Mouse (Mus musculus) forebrain, embryonic 11.5 days (tissue): ENCODE results near the gene Ube2h. TPM values are rescaled to one million over a fixed set of nuclear protein-coding genes. Genes with fewer than 3 reads are reported as not detected.
A peak's percentile ranks its signal among the peaks of the same experiment; 100 is the strongest.

Source experiments
- ATAC-seq: fragments of 200-750 bp; cut with Nextera tagmentation; replicated peaks from 2 replicates; pipeline ENCODE4 v1.8.0; 2017; ENCODE audit warnings: moderate TSS enrichment; ENCODE audit not compliant: low FRiP score
- DNase-seq: peaks from one replicate; pipeline ENCODE4 v3.0.0-alpha.2; 2017; ENCODE audit warnings: low spot score
- H3K27ac ChIP-seq: fragments of 300-500 bp; sonication (generic); 2 replicates; pipeline ENCODE4 v1.5.1; 2014; ENCODE audit warnings: low read depth, low read length
- H3K27me3 ChIP-seq: fragments of 300-500 bp; sonication (generic); 2 replicates; pipeline ENCODE4 v1.6.1; 2014; ENCODE audit warnings: mild to moderate bottlenecking, low read length, mixed read lengths; ENCODE audit not compliant: control insufficient read depth, insufficient read depth
- H3K36me3 ChIP-seq: fragments of 300-500 bp; sonication (generic); 2 replicates; pipeline ENCODE4 v1.6.1; 2014; ENCODE audit warnings: mild to moderate bottlenecking, low read length, moderate library complexity, mixed read lengths; ENCODE audit not compliant: control insufficient read depth, insufficient read depth
- H3K4me1 ChIP-seq: fragments of 300-500 bp; sonication (generic); replicated peaks from 2 replicates; pipeline ENCODE4 v1.6.1; 2014; ENCODE audit warnings: low read length, mixed read lengths; ENCODE audit not compliant: control insufficient read depth, insufficient read depth
- H3K4me2 ChIP-seq: fragments of 300-500 bp; sonication (generic); 2 replicates; pipeline ENCODE4 v1.6.1; 2014; ENCODE audit warnings: low read depth, mild to moderate bottlenecking, low read length, moderate library complexity, mixed read lengths; ENCODE audit not compliant: severe bottlenecking
- H3K4me3 ChIP-seq: fragments of 300-500 bp; sonication (generic); 2 replicates; pipeline ENCODE4 v1.5.1; 2014; ENCODE audit warnings: low read depth, low read length
- H3K9ac ChIP-seq: fragments of 300-500 bp; sonication (generic); 2 replicates; pipeline ENCODE4 v1.6.1; 2014; ENCODE audit warnings: low read length
- H3K9me3 ChIP-seq: fragments of 300-500 bp; sonication (generic); 2 replicates; pipeline ENCODE4 v1.6.1; 2016; ENCODE audit warnings: low read length, mixed read lengths; ENCODE audit not compliant: control insufficient read depth
- WGBS: fragments of 180-500 bp; shearing (Covaris S2); extraction: QIAGEN DNeasy Blood & Tissue Kit; methylation state at CpG from one replicate; pipeline ENCODE4 v1.1.7; 2014; 5-methylcytosine and 5-hydroxymethylcytosine counted together
- polyA plus RNA-seq: library from polyadenylated mRNA; unstranded; fragments of >200 nt; fragmentation: Nextera tagmentation; extraction: Ambion mirVana; gene quantifications from 2 replicates; pipeline ENCODE4 v1.2.1, GENCODE M21; 2014

The Ube2h gene
- polyA plus RNA-seq, 1 experiment from 2014 or later: 50.1 TPM

GRCm38 (mm10) chr6:30302781-30303631 is 1.3 kb downstream of the Ube2h start:
- Histone ChIP-seq H3K27me3 (no peaks in the 10 kb centered on the region), H3K9ac (peak overlapping the region; percentile 80), H3K4me2 (peak overlapping the region; percentile 61), H3K4me3 (peak overlapping the region; percentile 71), H3K36me3 (no peaks in the 10 kb centered on the region), H3K4me1 (peaks cover 13% of the 10 kb centered on the region), H3K9me3 (no peaks in the 10 kb centered on the region), H3K27ac (peak overlapping the region; percentile 79; the same call in 1 of the 2 replicates)
- DNase-seq (peak; percentile 59), ATAC-seq (no peak)
- 0% methylated on average over 11 of the region's 11 CpGs for WGBS

DNA sequence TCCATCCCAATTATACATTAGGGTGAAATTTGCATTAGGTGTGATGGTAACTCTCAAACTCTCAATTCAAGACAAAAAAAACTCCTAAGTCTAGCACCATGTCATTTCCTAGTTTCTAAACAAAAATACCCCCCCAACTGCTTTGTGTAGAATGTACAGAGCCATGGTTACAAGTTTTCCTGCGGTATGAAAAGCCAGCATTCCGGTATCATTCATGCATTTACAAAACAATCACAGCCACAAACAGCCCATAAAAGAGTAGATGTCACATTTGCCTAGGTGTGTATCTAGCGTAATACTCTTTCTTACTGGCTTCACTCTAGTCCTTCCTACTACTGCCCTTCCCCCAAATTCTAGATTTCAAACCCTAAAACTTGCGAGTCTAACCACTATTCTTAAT is 2.2 kb downstream of the Ube2h start:
- DNase-seq (no peak), ATAC-seq (no peak)
- H3K36me3 ChIP-seq: no peaks in the 10 kb centered on the region
- H3K27ac ChIP-seq: no peak overlapping the region
- no peaks in the 10 kb centered on the region for H3K27me3 ChIP-seq
- 4% methylated on average over 4 of the region's 4 CpGs for WGBS
- peak overlapping the region; percentile 46; the same call in 1 of the 2 replicates for H3K9ac ChIP-seq
- peak overlapping the region; percentile 61 for H3K4me2 ChIP-seq
- peak overlapping the region; percentile 71 for H3K4me3 ChIP-seq
- H3K4me1 ChIP-seq: peaks cover 13% of the 10 kb centered on the region
- H3K9me3 ChIP-seq: no peaks in the 10 kb centered on the region

GRCm38 (mm10) chr6:30300901-30301300 is 3.4 kb downstream of the Ube2h start:
- peak overlapping the region; percentile 46; the same call in 1 of the 2 replicates for H3K9ac ChIP-seq
- peak overlapping the region; percentile 73 for H3K27ac ChIP-seq
- H3K9me3 ChIP-seq: no peaks in the 10 kb centered on the region
- no peaks in the 10 kb centered on the region for H3K27me3 ChIP-seq
- ATAC-seq (no peak), DNase-seq (peak; percentile 56)
- WGBS: 2% methylated on average over 7 of the region's 7 CpGs
- H3K4me3 ChIP-seq: peak overlapping the region; percentile 71
- H3K36me3 ChIP-seq: no peaks in the 10 kb centered on the region
- peak overlapping the region; percentile 61 for H3K4me2 ChIP-seq
- peaks cover 13% of the 10 kb centered on the region for H3K4me1 ChIP-seq

- Histone ChIP-seq H3K9me3 (no peaks in the 10 kb centered on the region), H3K4me2 (peak overlapping the region; percentile 61), H3K4me3 (peak overlapping the region; percentile 71), H3K36me3 (no peaks in the 10 kb centered on the region), H3K4me1 (peaks cover 13% of the 10 kb centered on the region), H3K27ac (peak overlapping the region; percentile 73), H3K9ac (peak overlapping the region; percentile 46; the same call in 1 of the 2 replicates), H3K27me3 (no peaks in the 10 kb centered on the region)
- DNase-seq (peak; percentile 85), ATAC-seq (peak; percentile 77)
- WGBS: 0% methylated on average over 5 of the region's 5 CpGs
These were observed 4.0 kb downstream of the Ube2h start for GRCm38 (mm10) chr6:30300372-30300771.

GRCm38 (mm10) chr6:30299683-30300082 is 4.7 kb downstream of the Ube2h start:
- H3K4me3 ChIP-seq: no peak overlapping the region
- ATAC-seq (no peak), DNase-seq (no peak)
- H3K27ac ChIP-seq: no peak overlapping the region
- H3K4me2 ChIP-seq: no peak overlapping the region
- H3K9ac ChIP-seq: no peak overlapping the region
- no peaks in the 10 kb centered on the region for H3K36me3 ChIP-seq
- no peaks in the 10 kb centered on the region for H3K9me3 ChIP-seq
- peaks cover 13% of the 10 kb centered on the region for H3K4me1 ChIP-seq
- H3K27me3 ChIP-seq: no peaks in the 10 kb centered on the region
- WGBS: 88% methylated on average over 5 of the region's 5 CpGs

GRCm38 (mm10) chr6:30299116-30299515 is 5.2 kb downstream of the Ube2h start:
- H3K4me1 ChIP-seq: peaks cover 11% of the 10 kb centered on the region
- H3K4me2 ChIP-seq: no peak overlapping the region
- no peaks in the 10 kb centered on the region for H3K27me3 ChIP-seq
- no peak overlapping the region for H3K4me3 ChIP-seq
- no peak overlapping the region for H3K27ac ChIP-seq
- DNase-seq (no peak), ATAC-seq (no peak)
- H3K9ac ChIP-seq: no peak overlapping the region
- no peaks in the 10 kb centered on the region for H3K9me3 ChIP-seq
- H3K36me3 ChIP-seq: no peaks in the 10 kb centered on the region
- 84% methylated on average over 1 of the region's 1 CpGs for WGBS

DNA sequence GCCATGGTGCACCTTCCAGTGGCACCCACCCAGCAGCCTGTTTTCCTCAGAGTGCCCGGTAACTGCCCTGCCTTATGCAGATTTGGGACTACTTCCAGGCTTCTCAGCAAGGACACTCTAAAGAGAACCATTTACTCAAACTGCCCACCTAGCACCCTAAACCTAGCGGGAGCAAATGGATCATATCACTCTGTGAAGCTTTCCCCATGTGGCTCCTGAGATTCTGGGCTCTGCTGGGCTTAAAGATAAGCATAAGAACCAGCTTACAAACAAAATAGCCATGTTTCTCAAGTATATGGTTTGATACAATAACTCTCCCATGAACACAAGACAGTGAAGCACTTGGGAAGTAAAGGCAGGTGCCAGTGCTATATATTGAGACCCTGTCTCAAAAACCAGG is 11.8 kb downstream of the Ube2h start:
- WGBS: 94% methylated on average over 2 of the region's 2 CpGs
- Histone ChIP-seq H3K36me3 (peaks cover 2% of the 10 kb centered on the region; the same call in 1 of the 2 replicates), H3K4me2 (no peak overlapping the region), H3K27ac (no peak overlapping the region), H3K9ac (no peak overlapping the region), H3K4me1 (no peaks in the 10 kb centered on the region), H3K4me3 (no peak overlapping the region), H3K9me3 (no peaks in the 10 kb centered on the region), H3K27me3 (no peaks in the 10 kb centered on the region)
- DNase-seq (no peak), ATAC-seq (no peak)

GRCm38 (mm10) chr6:30287958-30288357 is 16.4 kb downstream of the Ube2h start:
- Histone ChIP-seq H3K27me3 (no peaks in the 10 kb centered on the region), H3K4me2 (no peak overlapping the region), H3K9ac (no peak overlapping the region), H3K27ac (no peak overlapping the region), H3K9me3 (no peaks in the 10 kb centered on the region), H3K4me1 (no peaks in the 10 kb centered on the region), H3K36me3 (peaks cover 2% of the 10 kb centered on the region; the same call in 1 of the 2 replicates), H3K4me3 (no peak overlapping the region)
- no peak for ATAC-seq
- WGBS: 91% methylated on average over 6 of the region's 6 CpGs
- no peak for DNase-seq

DNA sequence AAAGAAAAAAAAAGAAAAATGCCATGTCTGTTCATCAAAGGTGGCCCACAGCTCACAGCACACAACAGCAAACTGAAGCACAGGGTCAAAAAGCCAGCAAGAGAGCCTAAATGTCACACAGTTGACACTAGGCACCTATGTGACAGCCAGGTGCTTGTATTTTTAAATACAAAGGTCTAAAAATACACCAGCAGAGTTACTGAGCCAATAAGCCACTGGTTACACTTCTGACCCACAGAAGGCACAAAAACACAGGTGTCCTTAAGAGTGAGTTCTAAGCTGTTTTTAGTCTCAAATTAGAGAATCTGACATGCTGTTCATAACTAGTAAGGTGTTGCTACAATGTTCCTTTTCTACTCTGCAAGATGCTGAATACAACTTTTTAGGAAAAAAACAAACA is 17.7 kb downstream of the Ube2h start:
- ATAC-seq: no peak
- no peak overlapping the region for H3K4me3 ChIP-seq
- no peak overlapping the region for H3K4me2 ChIP-seq
- no peak for DNase-seq
- no peaks in the 10 kb centered on the region for H3K9me3 ChIP-seq
- H3K9ac ChIP-seq: no peak overlapping the region
- H3K27ac ChIP-seq: no peak overlapping the region
- no peaks in the 10 kb centered on the region for H3K4me1 ChIP-seq
- no peaks in the 10 kb centered on the region for H3K27me3 ChIP-seq
- peaks cover 2% of the 10 kb centered on the region; the same call in 1 of the 2 replicates for H3K36me3 ChIP-seq
